Mouse (Mus musculus): ENCODE results near the gene Slc16a7. TPM values are rescaled to one million over a fixed set of nuclear protein-coding genes. Genes with fewer than 3 reads are reported as not detected.
A peak's percentile ranks its signal among the peaks of the same experiment; 100 is the strongest.

The Slc16a7 gene
- total RNA-seq, 1 experiment from 2014 or later: 14.7 TPM

GRCm38 (mm10) chr10:125324149-125324834 is 65.0 kb downstream of the Slc16a7 start:
- DNase-seq: no peak

DNA sequence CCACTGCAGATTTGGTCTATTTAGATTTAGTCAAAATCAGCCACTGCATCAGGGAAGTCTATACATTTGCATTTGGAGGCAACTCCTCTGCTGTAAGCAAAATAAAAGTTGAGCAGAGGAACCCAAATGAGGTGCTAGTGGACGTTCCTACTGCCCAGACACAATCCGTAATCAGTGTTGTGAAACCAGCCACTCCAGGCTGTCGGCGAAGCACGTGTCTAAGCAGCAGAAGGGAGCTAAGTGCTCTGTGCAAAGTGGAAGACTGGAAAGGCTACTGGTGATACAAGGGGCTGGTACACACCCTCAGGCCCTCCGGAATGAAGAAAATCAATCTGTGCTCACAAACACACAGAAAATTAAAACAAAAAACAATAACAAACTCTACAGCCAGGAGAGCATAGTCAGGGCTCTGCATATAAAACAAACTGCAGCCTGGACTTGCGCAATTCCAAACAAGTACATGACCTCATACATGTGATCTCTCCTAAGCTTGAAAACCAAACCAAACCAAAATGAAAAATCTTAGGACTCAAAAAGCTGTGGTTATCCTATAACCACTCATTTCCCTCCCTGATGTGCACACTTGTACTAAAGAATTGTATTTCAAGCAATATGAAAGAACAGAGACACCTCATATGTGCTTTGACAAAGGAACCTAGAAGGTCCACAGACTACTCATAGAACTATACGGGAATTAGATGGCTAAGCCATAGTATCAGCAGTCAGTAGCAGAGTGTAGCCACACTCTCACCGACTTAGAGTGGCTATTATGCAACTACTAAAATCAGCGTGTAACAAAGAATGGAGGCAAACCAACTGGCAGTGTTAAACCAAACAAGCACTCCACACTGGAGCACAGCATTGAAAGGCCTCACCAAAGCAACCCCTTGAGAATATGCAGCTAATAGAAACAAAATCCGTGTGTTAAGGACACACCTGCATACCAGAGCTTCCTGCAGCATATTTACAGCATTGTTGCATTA is 67.5 kb downstream of the Slc16a7 start:
- no peak for DNase-seq

- no peak for DNase-seq
Measured at GRCm38 (mm10) chr10:125317317-125317716, 71.9 kb downstream of the Slc16a7 start.

- DNase-seq: no peak
Measured at GRCm38 (mm10) chr10:125310855-125311254, 78.4 kb downstream of the Slc16a7 start.

DNA sequence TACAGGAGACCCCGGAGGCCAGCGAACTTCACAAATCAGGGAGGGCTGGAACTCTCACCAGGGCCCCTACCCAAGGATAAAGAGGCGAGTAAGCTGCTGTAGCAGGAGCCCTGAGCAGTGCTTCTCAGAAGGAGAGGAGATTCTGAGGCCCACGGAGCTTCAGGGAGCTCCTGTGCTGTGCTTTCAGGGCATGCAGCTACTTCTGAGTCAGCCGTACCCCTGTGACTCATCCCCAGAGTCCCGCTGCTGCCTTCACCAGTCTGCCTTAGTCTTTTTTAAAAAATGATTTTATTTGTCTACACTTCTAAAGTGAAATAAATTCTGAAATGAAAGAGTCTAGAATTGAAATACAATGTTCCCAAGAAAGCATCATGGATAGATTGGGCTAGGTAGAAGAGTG is 91.2 kb downstream of the Slc16a7 start:
- peak; percentile 55 for DNase-seq

GRCm38 (mm10) chr10:125290320-125290719 is 98.9 kb downstream of the Slc16a7 start:
- DNase-seq: no peak

DNA sequence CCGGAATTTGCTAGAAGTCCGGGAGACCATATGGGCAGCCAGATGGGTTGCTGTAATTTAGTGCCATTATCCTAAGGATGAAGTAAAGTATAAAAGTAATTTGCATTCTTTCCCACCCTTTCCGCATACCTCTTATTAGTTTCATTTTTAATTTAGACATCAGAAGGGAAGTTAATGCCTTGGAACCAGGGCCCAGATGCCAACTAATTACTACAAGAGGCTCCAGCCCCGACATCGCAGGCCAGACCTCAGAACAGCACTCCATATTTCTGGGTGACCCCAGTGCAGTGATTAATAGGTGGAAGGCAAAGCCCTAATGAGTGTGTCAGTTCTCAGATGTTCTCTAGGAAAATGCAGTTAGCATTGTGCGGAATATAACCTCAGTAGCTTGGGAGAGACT is 100.7 kb downstream of the Slc16a7 start:
- no peak for DNase-seq

DNA sequence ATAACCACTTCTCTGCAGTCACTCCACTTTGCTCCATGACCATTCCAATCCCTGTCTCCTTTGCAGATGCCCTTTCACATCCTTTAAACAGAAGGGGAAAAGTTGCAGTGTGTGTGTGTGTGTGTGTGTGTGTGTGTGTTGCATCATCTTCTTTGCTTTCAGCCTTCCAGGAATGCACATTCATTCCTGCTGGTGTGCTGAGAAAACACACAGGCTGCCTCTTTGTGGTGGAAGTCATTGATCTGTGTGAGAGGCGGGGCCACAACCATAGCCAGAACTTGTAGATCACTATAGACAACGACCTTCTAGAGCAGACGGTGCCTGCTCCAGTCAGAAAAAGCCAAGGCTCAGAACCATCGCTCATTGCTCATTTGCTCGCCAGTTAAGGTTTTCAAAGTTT is 103.9 kb downstream of the Slc16a7 start:
- no peak for DNase-seq

DNA sequence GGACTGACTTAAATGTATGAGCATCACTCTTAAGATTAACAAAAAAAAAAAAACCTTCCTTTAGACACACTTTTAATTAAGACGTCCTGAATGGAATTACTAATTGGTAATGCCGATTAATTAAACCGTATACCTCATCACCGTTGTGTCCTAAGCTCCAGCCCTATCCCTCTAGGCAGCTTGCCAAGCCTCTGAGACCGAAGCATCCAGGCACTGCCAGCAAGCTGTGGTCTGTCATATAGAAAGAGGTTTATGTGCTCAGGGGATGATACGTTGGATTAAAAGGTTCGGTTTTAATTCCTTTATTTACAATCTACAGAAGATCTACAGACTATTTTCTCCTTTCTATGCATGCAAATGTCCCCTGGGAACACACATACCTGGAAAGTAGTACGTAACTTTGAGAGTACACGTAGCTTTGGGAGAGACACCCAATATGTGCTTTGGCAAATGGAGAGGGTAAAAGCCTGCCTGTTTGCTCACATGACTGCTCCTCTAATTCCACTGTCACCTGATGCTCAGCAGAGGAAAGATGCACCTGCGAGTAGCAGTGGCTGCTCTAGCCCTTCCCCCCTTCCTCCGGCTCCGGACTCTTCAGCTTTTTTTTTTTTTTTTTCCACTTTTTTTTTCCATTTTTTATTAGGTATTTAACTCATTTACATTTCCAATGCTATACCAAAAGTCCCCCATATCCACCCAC is 114.0 kb downstream of the Slc16a7 start:
- no peak for DNase-seq

DNA sequence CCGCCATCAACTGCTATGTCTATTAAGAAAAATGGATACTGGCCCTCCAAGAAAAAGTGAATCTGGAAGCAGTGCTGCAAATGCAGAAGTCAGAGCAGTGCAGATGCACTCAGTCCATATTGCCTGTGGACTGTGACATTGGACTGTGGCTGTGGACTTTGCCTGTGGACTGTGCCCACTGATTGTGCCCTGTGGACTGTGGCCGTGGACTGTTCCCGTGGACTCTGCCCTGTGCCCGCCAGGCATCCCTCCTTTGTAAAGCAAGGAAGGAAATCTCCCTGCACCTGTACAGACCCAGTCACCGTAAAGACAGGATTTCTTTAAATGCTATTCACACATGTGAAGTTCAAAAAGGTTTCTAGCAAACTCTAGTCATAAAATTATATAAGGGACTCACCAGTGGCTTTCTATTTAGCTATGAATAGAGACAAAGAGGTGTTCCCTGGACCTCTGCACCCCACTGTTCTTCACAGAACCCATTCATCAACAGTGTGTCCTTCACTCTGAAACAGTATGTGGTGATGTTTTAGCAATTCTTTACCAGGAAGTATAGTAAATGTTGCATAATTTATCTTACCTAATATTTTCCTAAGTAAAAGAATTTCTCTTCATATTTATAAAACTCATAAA is 114.6 kb downstream of the Slc16a7 start:
- no peak for DNase-seq

DNA sequence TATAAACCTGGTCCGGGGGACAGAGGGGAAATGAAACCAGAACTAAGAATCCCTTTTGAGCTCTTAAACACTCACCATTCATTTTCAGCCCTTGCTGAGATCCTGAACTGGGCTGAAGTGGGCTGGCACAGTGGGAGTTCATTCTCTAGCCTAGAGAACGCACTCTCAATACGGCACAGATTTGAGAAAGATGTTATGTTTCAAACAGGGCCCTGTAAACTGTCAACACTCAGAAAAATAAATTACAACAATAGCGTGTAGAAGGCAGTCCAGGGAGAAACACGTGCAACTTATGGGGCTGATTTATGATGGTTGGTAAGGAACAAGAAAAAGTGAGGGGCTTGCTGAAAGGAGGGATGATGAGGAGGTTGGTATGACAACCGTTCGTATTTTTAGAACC is 115.5 kb downstream of the Slc16a7 start:
- DNase-seq: no peak

- DNase-seq: no peak
Measured at GRCm38 (mm10) chr10:125271448-125271847, 117.8 kb downstream of the Slc16a7 start.

GRCm38 (mm10) chr10:125270266-125270665 is 119.0 kb downstream of the Slc16a7 start:
- no peak for DNase-seq

DNA sequence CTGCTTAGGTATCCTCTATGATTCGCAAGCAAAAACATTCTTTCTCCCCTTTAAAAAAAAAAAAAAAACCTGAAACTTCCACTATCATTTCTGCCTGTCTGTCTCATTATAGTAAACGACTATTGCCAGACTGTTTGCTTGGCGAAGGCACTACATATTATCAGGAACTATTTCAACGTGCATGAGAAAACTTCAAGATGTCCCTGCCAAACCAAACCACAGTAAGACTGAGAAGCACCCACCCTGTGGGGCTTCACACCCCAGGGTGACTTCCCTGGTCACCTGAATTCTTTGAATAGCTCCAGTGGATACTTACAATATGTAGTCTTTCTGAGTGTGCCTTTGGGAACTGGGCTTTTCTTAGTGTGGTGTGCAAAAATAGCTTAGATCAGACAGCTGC is 122.9 kb downstream of the Slc16a7 start:
- no peak for DNase-seq

DNA sequence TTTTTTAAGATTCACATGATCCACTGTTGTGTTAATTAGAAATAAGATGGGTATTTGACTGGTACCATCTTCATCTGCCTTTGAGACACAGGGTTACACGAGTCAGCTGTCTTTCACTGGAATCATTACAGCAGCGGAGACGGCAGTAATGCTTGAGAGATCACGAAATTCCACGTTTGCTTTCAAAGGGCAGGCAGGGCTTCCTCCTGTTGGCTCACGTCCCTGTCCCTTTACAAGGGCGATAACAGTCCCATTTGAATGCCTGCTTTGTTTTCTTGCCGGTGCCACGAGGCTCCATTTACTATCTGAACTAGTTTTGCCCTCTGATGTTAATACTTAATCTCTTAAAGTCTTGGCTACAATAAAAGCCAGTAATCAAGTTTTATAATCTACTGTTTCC is 123.4 kb downstream of the Slc16a7 start:
- no peak for DNase-seq

GRCm38 (mm10) chr10:125265467-125265866 is 123.8 kb downstream of the Slc16a7 start:
- peak; percentile 11 for DNase-seq

DNA sequence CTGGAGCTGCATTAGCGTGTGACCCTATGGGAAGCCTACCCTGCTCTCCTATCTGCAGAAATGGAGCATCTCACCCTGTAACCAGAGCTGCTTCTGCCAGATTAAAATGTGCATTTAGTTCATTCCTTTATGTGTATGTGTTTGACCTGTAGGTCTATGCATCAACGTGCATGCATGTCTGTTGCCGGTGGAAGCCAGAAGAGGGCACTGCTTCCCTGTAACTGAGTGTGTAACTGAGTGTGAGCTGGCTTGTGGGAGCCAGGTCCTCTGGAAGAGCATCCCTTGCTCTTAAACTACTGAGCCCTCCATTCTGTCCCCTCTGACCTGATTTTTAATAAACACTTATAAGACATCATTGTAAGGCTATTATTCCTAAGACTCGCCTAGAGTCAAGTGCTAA is 124.3 kb downstream of the Slc16a7 start:
- DNase-seq: peak; percentile 61

GRCm38 (mm10) chr10:125255904-125256303 is 133.4 kb downstream of the Slc16a7 start:
- DNase-seq: no peak

- DNase-seq: no peak
Measured at GRCm38 (mm10) chr10:125214536-125214935, 174.7 kb downstream of the Slc16a7 start.

GRCm38 (mm10) chr10:125213805-125214204 is 175.5 kb downstream of the Slc16a7 start:
- DNase-seq: no peak

DNA sequence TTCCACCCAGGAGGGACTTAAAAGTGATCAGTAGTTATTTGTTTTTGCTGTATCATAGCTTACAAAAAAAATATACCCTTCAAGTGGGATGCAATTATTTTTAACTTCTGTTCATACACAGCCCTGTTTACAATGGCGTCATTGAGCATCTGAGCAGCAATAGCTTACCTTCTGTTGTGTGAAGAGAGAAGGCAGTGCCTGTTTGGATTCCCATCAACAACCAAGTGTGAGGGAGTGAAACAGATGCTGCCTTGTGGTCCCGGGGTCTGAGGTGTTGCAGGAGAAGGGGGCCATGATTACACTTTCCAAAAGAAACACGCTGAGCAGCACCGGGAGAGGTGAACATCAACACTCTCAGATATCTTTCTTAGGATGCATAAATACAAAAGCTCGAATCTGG is 201.7 kb downstream of the Slc16a7 start:
- no peak for DNase-seq

- no peak for DNase-seq
Measured at GRCm38 (mm10) chr10:125185387-125185786, 203.9 kb downstream of the Slc16a7 start.

Measured in adrenal gland, postnatal 25 days (tissue).